13 mouse cellular contexts compared by ENCODE assay signal in genomic region chr12:80729758-80730530, GRCm38 (mm10). TPM values are rescaled to one million over a fixed set of nuclear protein-coding genes. Genes with fewer than 3 reads are reported as not detected.
DNase-seq lines count a peak whose midpoint lies in the region; ATAC-seq and TF ChIP-seq lines count a peak whose summit lies in the region.
"Had no signal": no experiment of that assay in that cellular context is flagged by ENCODE, and none has a peak within 500 bp of the region (broad histone marks: within the 10 kb centered on the region; RNA-seq: fewer than 3 reads in every experiment).

No protein-coding gene starts in this region.

- H3K36me3 ChIP-seq in hindbrain, embryonic 13.5 days = no peaks in the 10 kb centered on the region
- no peaks in the 10 kb centered on the region for H3K36me3 ChIP-seq in hindbrain, embryonic 14.5 days (replicated peaks; ENCODE audit: control insufficient read depth, insufficient read depth)
- H3K36me3 ChIP-seq: heart, embryonic 10.5 days; intestine, embryonic 15.5 days; liver, embryonic 15.5 days; stomach, embryonic 15.5 days had no signal

- H3K4me3 ChIP-seq in hindbrain, embryonic 13.5 days = no peak overlapping the region
- no peak overlapping the region for H3K4me3 ChIP-seq in hindbrain, embryonic 14.5 days (replicated peaks; ENCODE audit: low read length)
- no peak overlapping the region for H3K4me3 ChIP-seq in lung, adult 2 months (replicated peaks; ENCODE audit: extremely low read depth, low read depth, low read length)
- H3K4me3 ChIP-seq: intestine, embryonic 15.5 days; liver, embryonic 15.5 days; stomach, embryonic 15.5 days had no signal

- H3K4me1 ChIP-seq in hindbrain, embryonic 13.5 days (replicated peaks) = 0 out of 2 replicates have a peak, but pooled peaks cover 4% of the 10 kb centered on the region
- no peaks in the 10 kb centered on the region for H3K4me1 ChIP-seq in hindbrain, embryonic 14.5 days (replicated peaks; ENCODE audit: control insufficient read depth, insufficient read depth, low read length)
- H3K4me1 ChIP-seq in lung, adult 2 months (ENCODE audit: control insufficient read depth, insufficient read depth, low read length) = peaks cover 2% of the 10 kb centered on the region; the same call in 1 of the 2 replicates
- H3K4me1 ChIP-seq: heart, embryonic 10.5 days; intestine, embryonic 15.5 days; stomach, embryonic 15.5 days had no signal

- no peak overlapping the region for H3K27ac ChIP-seq in hindbrain, embryonic 13.5 days
- H3K27ac ChIP-seq in hindbrain, embryonic 14.5 days = no peak overlapping the region
- H3K27ac ChIP-seq: heart, embryonic 10.5 days; intestine, embryonic 15.5 days; liver, embryonic 15.5 days; stomach, embryonic 15.5 days had no signal

- H3K9me3 ChIP-seq in hindbrain, embryonic 13.5 days = no peaks in the 10 kb centered on the region
- no peaks in the 10 kb centered on the region for H3K9me3 ChIP-seq in hindbrain, embryonic 14.5 days (ENCODE audit: control insufficient read depth, low read length)
- H3K9me3 ChIP-seq: heart, embryonic 10.5 days; intestine, embryonic 15.5 days; liver, embryonic 15.5 days; stomach, embryonic 15.5 days had no signal

- H3K9ac ChIP-seq in hindbrain, embryonic 13.5 days = no peak overlapping the region
- no peak overlapping the region for H3K9ac ChIP-seq in hindbrain, embryonic 14.5 days
- H3K9ac ChIP-seq: intestine, embryonic 15.5 days; liver, embryonic 15.5 days; stomach, embryonic 15.5 days had no signal

- no peak overlapping the region for H3K4me2 ChIP-seq in hindbrain, embryonic 13.5 days
- no peak overlapping the region for H3K4me2 ChIP-seq in hindbrain, embryonic 14.5 days (replicated peaks)
- H3K4me2 ChIP-seq: liver, embryonic 15.5 days had no signal

- peak; percentile 44; the same call in 1 of the 2 replicates for ATAC-seq in hindbrain, embryonic 13.5 days (ENCODE audit: low FRiP score)
- no peak for ATAC-seq in hindbrain, embryonic 14.5 days (ENCODE audit: low FRiP score)
- ATAC-seq: CD4-positive, CD25-positive, alpha-beta regulatory T cell, adult 4 months had no signal

- WGBS in hindbrain, embryonic 13.5 days = 90% methylated on average over 12 of the region's 12 CpGs
- 90% methylated on average over 12 of the region's 12 CpGs for WGBS in hindbrain, embryonic 14.5 days
- WGBS in lung, adult 2 months = 44% methylated on average over 12 of the region's 12 CpGs

- peaks cover 8% of the 10 kb centered on the region; the same call in 1 of the 2 replicates for H3K27me3 ChIP-seq in hindbrain, embryonic 13.5 days
- no peaks in the 10 kb centered on the region for H3K27me3 ChIP-seq in hindbrain, embryonic 14.5 days (ENCODE audit: control insufficient read depth, insufficient read depth, low read length)
- H3K27me3 ChIP-seq: intestine, embryonic 15.5 days had no signal

- DNase-seq in hindbrain, embryonic 14.5 days (ENCODE audit: low spot score) = no peak
- DNase-seq in right cerebral cortex, postnatal 14 days = peak; percentile 45
- no peak for DNase-seq in right cerebral cortex, adult 2 months (ENCODE audit: low spot score in 2 of 2)
- DNase-seq in lung, adult 2 months = peak; percentile 35
- peak; percentile 38 for DNase-seq in telencephalon, adult 2 months (ENCODE audit: low read depth, low spot score)
- no peak for DNase-seq in kidney, adult 9 months
- no peak for DNase-seq in urinary bladder, postnatal 25 days (ENCODE audit: low spot score)

- TF ChIP-seq CTCF in lung, adult 2 months (IDR thresholded peaks at IDR 0.05; ENCODE audit: insufficient read depth, low read length) = no peak

- no peak for TF ChIP-seq POLR2A in lung, adult 2 months (IDR thresholded peaks at IDR 0.05; ENCODE audit: borderline replicate concordance, extremely low read depth, low read depth, low read length)

RNA-seq across cellular contexts. Expression of gene Ccdc177, which starts 30.5 kb away (rescaled TPM):
- 3.8 and 4.0 TPM in 2 replicates for polyA plus RNA-seq in hindbrain, embryonic 13.5 days (2015; fragmentation: Nextera tagmentation; extraction: Ambion mirVana)
- 4.6 and 5.2 TPM in 2 replicates for polyA plus RNA-seq in hindbrain, embryonic 14.5 days (2014; fragmentation: Nextera tagmentation; extraction: Ambion mirVana)
- polyA plus RNA-seq in lung, adult 2 months (2012; rRNA removed) = not detected in 2 replicates
- polyA plus RNA-seq: CD4-positive, CD25-positive, alpha-beta regulatory T cell, adult 4 months; liver, embryonic 15.5 days had no signal

RNA-seq across cellular contexts. Expression of gene Plekhd1, which starts 37.6 kb away (rescaled TPM):
- 3.1 and 3.2 TPM in 2 replicates for polyA plus RNA-seq in hindbrain, embryonic 13.5 days (2015; fragmentation: Nextera tagmentation; extraction: Ambion mirVana)
- 3.5 and 5.9 TPM in 2 replicates for polyA plus RNA-seq in hindbrain, embryonic 14.5 days (2014; fragmentation: Nextera tagmentation; extraction: Ambion mirVana)
- 20.3 and 20.5 TPM in 2 replicates for polyA plus RNA-seq in lung, adult 2 months (2012; rRNA removed)

Comparison
In these comparisons a context has a peak if more than half of its experiments do, and no peak if none do; other contexts are left out.
1. DNase-seq: peak in right cerebral cortex, postnatal 14 days (single experiment), lung, adult 2 months (single experiment) and telencephalon, adult 2 months (single experiment); none in hindbrain, embryonic 14.5 days (single experiment), right cerebral cortex, adult 2 months (0 of 2), kidney, adult 9 months (single experiment) and urinary bladder, postnatal 25 days (single experiment).